Mouse (Mus musculus): ENCODE data around the gene Gse1. TPM values are rescaled to one million over a fixed set of nuclear protein-coding genes. Genes with fewer than 3 reads are reported as not detected.

The Gse1 gene
- polyA plus RNA-seq, 1 experiment from 2014 or later = 28.8 TPM

DNA sequence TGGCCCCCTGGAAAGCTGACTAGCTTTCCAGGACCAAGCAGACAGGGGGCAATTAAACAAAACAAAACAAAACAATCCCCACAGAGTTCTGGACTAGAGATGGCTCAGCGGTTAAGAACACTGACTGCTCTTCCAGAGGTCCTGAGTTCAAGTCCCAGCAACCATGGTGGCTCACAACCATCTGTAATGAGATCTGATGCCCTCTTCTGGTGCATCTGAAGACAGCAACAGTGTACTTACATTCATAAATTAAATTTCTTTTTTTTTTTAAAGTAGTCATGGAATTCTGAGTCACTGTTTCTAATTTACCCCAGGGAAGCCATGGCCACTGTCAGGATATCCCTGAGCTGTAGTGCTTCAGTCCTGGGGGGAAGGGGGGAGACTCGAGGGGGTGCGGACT lies 386.2 kb downstream of the Gse1 start:
- Histone ChIP-seq H3K9me3 (no peaks in the 10 kb centered on the region), H3K27me3 (0 out of 2 replicates have a peak, but pooled peaks cover 3% of the 10 kb centered on the region), H3K27ac (replicated peaks) (no peak overlapping the region), H3K4me1 (peaks cover 30% of the 10 kb centered on the region), H3K9ac (replicated peaks) (no peak overlapping the region), H3K36me3 (no peaks in the 10 kb centered on the region), H3K4me3 (no peak overlapping the region), H3K4me2 (replicated peaks) (no peak overlapping the region)
- 90% methylated on average over 3 of the region's 3 CpGs for WGBS
- no peak for ATAC-seq (ENCODE audit: low FRiP score, low read depth)

DNA sequence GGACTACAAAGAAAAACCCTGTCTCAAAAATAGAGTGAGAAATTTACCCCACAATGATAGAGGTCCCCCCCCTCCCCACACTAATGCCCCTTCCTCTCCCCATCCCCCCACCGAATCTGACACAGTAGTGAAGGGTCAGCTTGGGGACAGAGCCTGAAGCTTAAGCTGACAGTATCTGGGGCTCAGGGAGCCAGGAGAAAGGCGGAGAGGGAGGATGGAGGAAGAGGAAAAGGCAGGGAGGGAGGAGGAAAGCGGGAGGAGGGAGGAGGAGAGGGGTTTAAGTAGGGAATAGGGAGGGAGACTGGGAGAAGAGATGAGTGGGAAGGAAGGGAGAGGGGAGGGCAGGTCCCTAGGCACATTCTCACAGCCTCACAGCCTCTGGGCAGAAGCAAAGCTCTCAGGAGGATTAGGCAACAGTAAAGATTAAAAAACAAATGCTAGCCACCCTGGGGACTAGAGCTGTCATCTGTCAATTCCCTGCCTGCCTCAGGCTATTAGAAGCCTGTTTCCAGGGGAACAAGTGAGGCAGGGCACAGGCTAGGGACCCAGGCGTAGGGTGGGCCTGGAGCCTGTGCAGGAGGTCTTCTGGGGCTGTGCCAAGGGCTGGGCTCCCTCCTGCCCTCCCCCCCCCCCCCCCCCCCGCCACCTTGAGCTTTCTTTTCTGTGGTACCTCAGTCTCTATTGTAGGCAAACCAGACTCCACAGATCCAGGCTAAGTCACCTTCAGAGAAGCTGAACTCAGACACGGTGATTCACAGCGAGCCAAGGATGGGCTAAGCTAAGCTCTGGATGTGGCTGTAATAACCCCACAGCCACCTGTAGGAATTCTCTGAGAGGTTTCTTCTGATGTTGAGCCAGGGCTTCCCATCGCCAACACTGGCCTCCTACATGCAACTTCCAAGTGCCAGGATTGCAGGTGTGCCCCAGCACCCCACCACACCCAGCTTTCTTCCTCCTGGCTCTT lies 388.7 kb downstream of the Gse1 start:
- Histone ChIP-seq H3K9ac (replicated peaks) (peak overlapping the region; percentile 21; the same call in 1 of the 2 replicates), H3K4me3 (no peak overlapping the region), H3K4me1 (peaks cover 37% of the 10 kb centered on the region), H3K27me3 (0 out of 2 replicates have a peak, but pooled peaks cover 2% of the 10 kb centered on the region), H3K4me2 (replicated peaks) (peak overlapping the region; percentile 9; the same call in 1 of the 2 replicates), H3K9me3 (no peaks in the 10 kb centered on the region), H3K36me3 (no peaks in the 10 kb centered on the region), H3K27ac (replicated peaks) (peak overlapping the region; percentile 83)
- 12% methylated on average over 7 of the region's 8 CpGs for WGBS
- peak; percentile 81 for ATAC-seq (ENCODE audit: low FRiP score, low read depth)

DNA sequence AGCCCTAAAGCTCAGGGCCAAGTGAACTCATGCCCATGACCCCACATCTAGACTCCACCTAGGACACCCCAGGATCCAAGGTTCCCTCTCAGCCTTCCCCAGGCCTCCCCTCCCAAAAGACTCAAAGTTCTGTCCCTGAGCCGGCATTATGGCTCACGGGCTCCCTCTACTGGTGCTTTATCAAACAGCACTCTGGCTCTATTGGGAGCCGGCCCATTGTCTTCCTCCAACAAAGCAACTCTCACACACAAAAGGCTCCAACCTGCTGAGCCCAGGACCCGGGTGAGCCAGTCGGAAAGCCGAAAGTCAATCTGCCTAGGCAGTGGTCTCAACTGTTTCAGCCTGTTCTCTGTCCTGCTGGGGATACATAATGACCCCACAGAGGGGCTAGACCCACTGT lies 389.9 kb downstream of the Gse1 start:
- H3K36me3 ChIP-seq = no peaks in the 10 kb centered on the region
- H3K9me3 ChIP-seq = no peaks in the 10 kb centered on the region
- H3K4me3 ChIP-seq = no peak overlapping the region
- peak overlapping the region; percentile 43; the same call in 1 of the 2 replicates for H3K9ac ChIP-seq (replicated peaks)
- H3K27me3 ChIP-seq = 0 out of 2 replicates have a peak, but pooled peaks cover 5% of the 10 kb centered on the region
- WGBS = under 1% methylated on average over 6 of the region's 6 CpGs
- H3K4me1 ChIP-seq = peaks cover 39% of the 10 kb centered on the region
- H3K4me2 ChIP-seq (replicated peaks) = peak overlapping the region; percentile 32; the same call in 1 of the 2 replicates
- peak overlapping the region; percentile 76 for H3K27ac ChIP-seq (replicated peaks)
- peak; percentile 64 for ATAC-seq (ENCODE audit: low FRiP score, low read depth)

DNA sequence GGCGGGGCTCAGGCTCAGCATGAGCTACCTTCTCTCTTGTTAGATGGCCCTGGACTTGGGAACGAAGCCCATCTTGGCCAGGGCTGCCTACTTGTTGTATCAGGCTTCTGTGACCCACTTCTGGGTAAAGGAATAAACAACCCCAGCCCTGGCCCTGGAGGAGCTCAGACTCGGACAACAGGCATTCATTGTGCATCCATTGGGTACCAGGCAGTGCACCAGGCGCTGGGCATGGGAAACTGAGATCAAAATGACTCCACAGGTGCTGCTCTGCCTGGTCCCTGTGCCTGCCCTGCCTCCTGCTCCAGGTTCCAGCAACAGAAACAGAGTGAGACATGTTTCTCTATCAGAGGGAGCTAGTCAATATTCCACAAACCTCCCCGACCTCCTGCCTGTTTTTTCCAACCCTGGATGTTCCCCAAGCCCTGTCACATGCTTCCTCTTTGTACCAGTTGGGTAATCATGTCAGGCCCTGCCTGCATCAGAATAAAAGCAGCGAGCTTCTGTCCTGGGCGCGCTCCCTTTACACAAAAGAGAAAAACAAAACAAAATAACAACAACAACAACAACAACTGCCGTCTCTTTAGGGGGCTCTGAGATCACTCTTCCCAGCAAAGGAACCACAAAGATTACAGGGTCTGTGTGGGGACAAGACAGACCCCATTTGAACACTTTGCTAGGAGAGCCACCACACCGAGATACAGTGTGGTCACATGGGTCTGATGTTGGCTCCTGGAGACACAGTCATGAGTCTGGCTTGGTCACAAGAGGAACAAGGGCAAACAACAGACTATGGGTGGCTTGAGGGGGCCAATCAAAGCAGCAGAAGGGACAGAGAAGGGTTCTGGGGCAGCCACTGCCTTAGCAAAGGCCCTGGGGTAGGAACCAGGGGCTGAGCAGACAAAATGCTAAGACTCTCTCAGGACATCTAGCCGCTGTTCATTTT lies 391.3 kb downstream of the Gse1 start:
- H3K27ac ChIP-seq (replicated peaks) = no peak overlapping the region
- WGBS = 77% methylated on average over 11 of the region's 11 CpGs

DNA sequence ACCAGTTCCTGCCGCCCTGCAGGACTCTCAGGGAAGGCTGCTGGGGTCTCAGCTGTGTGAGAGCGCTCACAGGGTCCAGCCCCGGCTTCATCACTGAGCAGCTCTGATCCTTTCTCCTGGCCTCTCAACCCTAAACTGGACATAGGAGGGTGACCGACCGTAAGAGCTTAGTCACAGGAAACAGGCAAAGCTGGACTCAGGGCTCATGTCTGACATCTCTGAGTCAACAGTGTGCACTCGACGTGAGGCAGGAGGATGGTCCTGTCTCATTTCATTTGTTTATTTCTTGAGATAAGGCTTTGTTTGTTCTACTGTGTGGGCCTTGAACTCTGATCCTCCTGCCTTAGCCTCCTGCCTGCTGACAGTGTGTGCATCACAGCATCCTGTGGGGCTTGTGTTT lies 392.2 kb downstream of the Gse1 start:
- H3K4me1 ChIP-seq = peaks cover 39% of the 10 kb centered on the region
- no peak overlapping the region for H3K9ac ChIP-seq (replicated peaks)

More for the DNA sequence above, 391.3 kb downstream of the Gse1 start:
- H3K4me1 ChIP-seq = peaks cover 39% of the 10 kb centered on the region
- 0 out of 2 replicates have a peak, but pooled peaks cover 5% of the 10 kb centered on the region for H3K27me3 ChIP-seq
- H3K36me3 ChIP-seq = no peaks in the 10 kb centered on the region
- no peak overlapping the region for H3K9ac ChIP-seq (replicated peaks)
- no peaks in the 10 kb centered on the region for H3K9me3 ChIP-seq
- no peak for ATAC-seq (ENCODE audit: low FRiP score, low read depth)
- no peak overlapping the region for H3K4me2 ChIP-seq (replicated peaks)
- no peak overlapping the region for H3K4me3 ChIP-seq

DNA sequence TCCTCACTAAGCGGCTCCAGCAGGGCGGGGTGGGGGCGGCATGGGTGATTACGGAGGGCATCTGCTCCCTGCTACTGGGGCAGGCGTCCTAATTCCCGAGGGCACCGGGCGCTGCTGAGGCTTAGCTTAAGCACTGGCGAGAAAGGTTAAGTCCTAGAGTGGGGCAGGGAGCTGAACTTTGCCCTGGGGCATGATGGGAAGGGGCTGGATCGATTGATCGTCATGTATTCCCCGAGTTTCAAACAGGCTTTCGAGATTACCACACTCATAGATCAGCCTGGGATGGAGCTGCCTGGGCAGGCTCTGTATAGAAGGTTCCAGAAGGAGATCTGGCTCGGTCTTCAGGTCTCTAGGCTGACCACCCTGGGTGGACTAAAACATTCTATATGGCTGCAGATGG lies 393.9 kb downstream of the Gse1 start:
- Histone ChIP-seq H3K9ac (replicated peaks) (no peak overlapping the region), H3K4me1 (peaks cover 27% of the 10 kb centered on the region), H3K9me3 (no peaks in the 10 kb centered on the region), H3K36me3 (no peaks in the 10 kb centered on the region), H3K4me3 (no peak overlapping the region), H3K27ac (replicated peaks) (no peak overlapping the region), H3K27me3 (0 out of 2 replicates have a peak, but pooled peaks cover 5% of the 10 kb centered on the region), H3K4me2 (replicated peaks) (no peak overlapping the region)
- no peak for ATAC-seq (ENCODE audit: low FRiP score, low read depth)
- 55% methylated on average over 14 of the region's 14 CpGs for WGBS

More for the DNA sequence above, 392.2 kb downstream of the Gse1 start:
- H3K27ac ChIP-seq (replicated peaks) = no peak overlapping the region
- H3K4me3 ChIP-seq = no peak overlapping the region
- no peaks in the 10 kb centered on the region for H3K9me3 ChIP-seq
- no peak for ATAC-seq (ENCODE audit: low FRiP score, low read depth)
- no peak overlapping the region for H3K4me2 ChIP-seq (replicated peaks)
- WGBS = 47% methylated on average over 7 of the region's 7 CpGs
- no peaks in the 10 kb centered on the region for H3K36me3 ChIP-seq
- H3K27me3 ChIP-seq = 0 out of 2 replicates have a peak, but pooled peaks cover 5% of the 10 kb centered on the region

DNA sequence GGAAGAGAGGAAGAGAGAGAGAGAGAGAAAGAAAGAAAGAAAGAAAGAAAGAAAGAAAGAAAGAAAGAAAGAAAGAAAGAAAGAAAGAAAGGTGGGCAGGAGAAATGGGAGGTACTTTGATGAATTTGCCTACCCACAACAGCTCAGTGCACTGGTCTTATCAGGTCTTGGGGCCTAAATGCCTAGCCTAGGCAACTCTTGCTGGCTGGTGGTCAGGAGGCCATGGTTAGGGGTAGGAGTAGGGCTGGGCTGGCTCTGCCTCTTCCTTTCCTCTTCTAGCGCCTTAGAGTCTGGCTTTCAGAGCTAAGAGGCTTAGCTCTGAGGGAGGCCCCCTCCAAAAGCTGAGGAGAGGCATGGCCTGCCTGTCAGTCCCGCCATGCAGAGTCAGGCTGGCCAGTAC lies 395.4 kb downstream of the Gse1 start:
- Histone ChIP-seq H3K27me3 (0 out of 2 replicates have a peak, but pooled peaks cover 5% of the 10 kb centered on the region), H3K4me2 (replicated peaks) (no peak overlapping the region), H3K9ac (replicated peaks) (no peak overlapping the region), H3K27ac (replicated peaks) (no peak overlapping the region), H3K4me1 (peaks cover 13% of the 10 kb centered on the region; the same call in 1 of the 2 replicates), H3K4me3 (no peak overlapping the region), H3K9me3 (no peaks in the 10 kb centered on the region), H3K36me3 (no peaks in the 10 kb centered on the region)
- 13% methylated on average over 2 of the region's 2 CpGs for WGBS
- no peak for ATAC-seq (ENCODE audit: low FRiP score, low read depth)

DNA sequence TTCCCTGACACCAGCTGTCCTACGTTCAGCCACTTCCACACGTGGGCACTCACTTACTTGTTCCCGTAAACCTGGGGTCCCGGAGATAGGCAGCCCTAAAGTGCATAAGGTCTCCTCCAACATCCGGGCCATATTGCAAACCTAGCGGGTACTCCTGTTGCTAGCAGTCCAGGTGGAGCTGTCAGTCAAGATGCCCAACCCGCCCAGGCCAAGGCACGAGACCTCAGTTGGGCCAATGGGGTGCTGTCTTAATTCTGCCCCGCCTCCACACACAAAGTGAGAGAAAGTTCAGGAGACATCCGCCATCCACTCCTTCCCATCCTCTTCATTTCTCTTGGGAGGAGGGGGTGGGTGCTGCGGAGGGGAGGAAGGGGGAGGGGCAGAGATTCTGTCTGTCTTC lies 398.2 kb downstream of the Gse1 start:
- Histone ChIP-seq H3K9me3 (no peaks in the 10 kb centered on the region), H3K4me3 (no peak overlapping the region), H3K27me3 (peaks cover 17% of the 10 kb centered on the region; the same call in 1 of the 2 replicates), H3K27ac (replicated peaks) (no peak overlapping the region), H3K4me1 (peaks cover 7% of the 10 kb centered on the region; the same call in 1 of the 2 replicates), H3K36me3 (no peaks in the 10 kb centered on the region), H3K9ac (replicated peaks) (no peak overlapping the region), H3K4me2 (replicated peaks) (no peak overlapping the region)
- WGBS = 78% methylated on average over 11 of the region's 11 CpGs
- ATAC-seq (ENCODE audit: low FRiP score, low read depth) = no peak

DNA sequence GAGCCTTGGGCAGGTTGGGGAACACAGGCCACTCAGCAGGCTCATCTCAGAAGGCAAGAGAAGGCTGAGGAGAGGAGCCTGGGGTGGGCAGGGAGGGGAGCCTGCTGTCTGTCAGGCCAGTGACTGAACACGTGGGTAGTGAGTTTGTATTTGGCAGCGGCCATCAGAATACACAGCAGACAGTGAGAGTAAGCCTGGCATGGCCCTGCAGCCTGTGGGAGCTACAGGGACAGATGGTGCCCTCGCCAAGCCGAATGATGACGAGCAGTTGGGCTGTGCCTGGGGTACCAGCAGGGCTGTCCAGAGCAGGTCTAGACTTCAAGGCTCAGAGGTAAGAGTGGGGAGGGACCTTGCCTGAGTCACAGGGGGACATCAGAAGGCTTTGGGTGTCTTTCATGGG lies 399.0 kb downstream of the Gse1 start:
- no peak for ATAC-seq (ENCODE audit: low FRiP score, low read depth)
- Histone ChIP-seq H3K27ac (replicated peaks) (no peak overlapping the region), H3K36me3 (no peaks in the 10 kb centered on the region), H3K4me2 (replicated peaks) (no peak overlapping the region), H3K9ac (replicated peaks) (no peak overlapping the region), H3K27me3 (peaks cover 17% of the 10 kb centered on the region), H3K4me3 (no peak overlapping the region), H3K9me3 (no peaks in the 10 kb centered on the region), H3K4me1 (no peaks in the 10 kb centered on the region)
- WGBS = 89% methylated on average over 5 of the region's 5 CpGs

DNA sequence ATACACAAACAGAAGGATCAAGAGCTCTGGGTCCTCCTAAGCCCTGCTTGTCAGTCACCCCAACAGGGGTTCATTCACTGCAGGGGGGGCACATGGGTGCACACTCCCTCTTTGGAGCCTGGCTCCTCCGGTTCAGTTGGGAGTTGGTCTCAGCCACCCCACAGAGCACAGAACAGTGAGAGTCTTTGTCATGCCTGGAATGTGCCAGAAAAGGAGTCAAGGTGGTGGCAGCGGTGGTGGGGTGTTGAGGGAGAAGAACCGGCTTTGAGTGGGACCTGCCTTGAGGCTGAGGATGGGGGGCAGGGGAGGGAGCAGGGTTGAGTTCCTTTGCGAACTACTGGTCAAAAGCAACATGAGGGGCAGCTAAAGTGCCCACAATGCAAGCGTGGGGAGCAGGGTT lies 401.8 kb downstream of the Gse1 start:
- 51% methylated on average over 5 of the region's 5 CpGs for WGBS
- H3K4me3 ChIP-seq = no peak overlapping the region
- no peaks in the 10 kb centered on the region for H3K36me3 ChIP-seq
- peaks cover 45% of the 10 kb centered on the region for H3K27me3 ChIP-seq
- H3K4me1 ChIP-seq = peaks cover 18% of the 10 kb centered on the region
- H3K27ac ChIP-seq (replicated peaks) = no peak overlapping the region
- no peak overlapping the region for H3K4me2 ChIP-seq (replicated peaks)
- H3K9ac ChIP-seq (replicated peaks) = no peak overlapping the region
- H3K9me3 ChIP-seq = no peaks in the 10 kb centered on the region
- ATAC-seq (ENCODE audit: low FRiP score, low read depth) = no peak

DNA sequence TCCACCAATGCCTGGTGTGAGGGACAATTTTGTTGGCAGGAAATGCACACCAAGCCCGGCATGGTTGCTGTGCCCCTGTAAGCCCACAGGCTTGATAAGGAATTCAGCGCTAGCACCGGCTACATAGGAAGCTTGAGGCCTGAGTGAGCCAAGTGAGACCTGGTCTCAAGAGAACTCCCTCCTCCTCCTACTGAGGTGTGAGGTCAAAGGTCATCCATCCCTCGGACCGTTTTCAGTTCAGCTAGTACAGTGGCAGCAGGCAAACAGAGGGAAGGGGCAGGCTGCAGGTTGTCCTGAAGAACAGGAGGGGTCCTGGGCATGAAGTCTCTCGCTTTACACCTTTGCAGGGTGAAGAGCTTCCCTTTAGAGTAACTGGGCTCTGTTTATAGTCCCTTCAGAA lies 402.6 kb downstream of the Gse1 start:
- no peak for ATAC-seq (ENCODE audit: low FRiP score, low read depth)
- no peak overlapping the region for H3K4me2 ChIP-seq (replicated peaks)
- H3K9ac ChIP-seq (replicated peaks) = no peak overlapping the region
- H3K36me3 ChIP-seq = no peaks in the 10 kb centered on the region
- no peak overlapping the region for H3K27ac ChIP-seq (replicated peaks)
- peaks cover 18% of the 10 kb centered on the region for H3K4me1 ChIP-seq
- peaks cover 53% of the 10 kb centered on the region for H3K27me3 ChIP-seq
- 61% methylated on average over 6 of the region's 6 CpGs for WGBS
- no peaks in the 10 kb centered on the region for H3K9me3 ChIP-seq
- H3K4me3 ChIP-seq = no peak overlapping the region

Data from midbrain, embryonic 12.5 days (tissue).